Mouse (Mus musculus) spleen, adult 12 weeks (tissue): ENCODE measurements around the gene V1rd19.
"Not testable (repeated sequence)": the region's sequence is repeated elsewhere in the genome, so short reads cannot be mapped to it uniquely, and the experiment has no call there.

Experiments
- DNase-seq: peaks from one replicate; pipeline ENCODE4 v3.0.0; 2022; ENCODE audit warnings: low spot score

The V1rd19 gene

GRCm38 (mm10) chr7:24001391-24001790, at the start of gene V1rd19:
Gene V1rd19, plus strand, starts transcription at chr7:24001691.
- DNase-seq = no peak

GRCm38 (mm10) chr7:23968044-23968443, 33.4 kb upstream of the V1rd19 start:
- not testable (repeated sequence) for DNase-seq

DNA sequence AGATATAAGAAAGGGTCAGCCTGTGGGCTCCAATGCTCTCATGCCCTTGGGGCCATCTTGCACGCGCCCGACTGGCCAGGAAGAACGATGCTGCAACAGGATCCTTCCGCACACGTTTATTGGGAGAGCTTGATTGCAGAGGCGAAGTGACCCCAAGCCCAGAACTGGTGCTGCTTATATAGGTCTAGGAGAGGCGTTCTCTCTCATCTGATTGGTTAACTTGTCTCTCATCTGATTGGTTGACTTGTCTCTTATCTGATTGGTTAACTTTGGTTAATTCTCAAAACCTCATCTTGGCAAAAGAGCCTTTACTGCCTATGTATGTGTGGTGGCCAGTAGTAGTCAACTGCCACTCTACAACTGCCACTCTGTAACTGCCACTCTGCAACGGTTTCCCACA, 27.2 kb upstream of the V1rd19 start, which contains the start of gene Vmn1r181:
TSS of gene Vmn1r181 (plus strand) at position 301 of the 400 bp plus-strand sequence.
- DNase-seq = not testable (repeated sequence)

DNA sequence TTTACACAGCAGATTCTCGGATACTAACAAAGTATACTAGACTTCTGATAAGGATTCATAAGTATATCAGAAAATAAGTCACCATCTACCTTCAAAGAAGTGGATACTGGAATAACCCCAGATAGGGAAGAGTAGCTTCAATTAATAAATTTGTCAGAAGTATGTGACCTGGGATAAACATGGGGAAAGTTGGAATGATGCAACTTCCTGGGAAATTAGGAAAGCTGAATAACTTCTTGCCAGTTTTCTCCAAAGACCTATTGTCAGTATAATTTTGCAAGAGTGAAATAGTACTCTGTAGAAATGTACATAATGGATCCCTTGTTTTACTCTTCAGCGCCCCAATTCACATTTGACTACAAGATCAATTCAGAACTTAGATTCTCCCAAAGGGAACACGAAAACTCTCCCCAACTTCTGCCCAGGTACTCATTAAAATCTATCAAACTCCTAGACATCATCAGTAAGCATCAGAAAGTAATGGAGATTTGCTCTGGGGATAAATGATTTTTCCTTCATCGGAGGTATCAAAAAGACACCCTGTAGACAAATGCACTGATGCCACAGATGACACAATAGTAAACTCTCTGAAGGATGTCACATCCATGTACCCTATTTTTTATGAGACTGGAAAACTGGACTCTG, 51.3 kb downstream of the V1rd19 start, which contains the start of gene Vmn1r183:
TSS of gene Vmn1r183 (plus strand) at position 595 of the 645 bp plus-strand sequence.
- DNase-seq = no peak
